Mouse (Mus musculus) right cerebral cortex, postnatal 4 days (tissue): Measurements from ENCODE around the gene Ppm1d.

Experiments used
- DNase-seq: peaks from one replicate; pipeline ENCODE4 v3.0.0-alpha.2; 2022

Gene Ppm1d

DNA sequence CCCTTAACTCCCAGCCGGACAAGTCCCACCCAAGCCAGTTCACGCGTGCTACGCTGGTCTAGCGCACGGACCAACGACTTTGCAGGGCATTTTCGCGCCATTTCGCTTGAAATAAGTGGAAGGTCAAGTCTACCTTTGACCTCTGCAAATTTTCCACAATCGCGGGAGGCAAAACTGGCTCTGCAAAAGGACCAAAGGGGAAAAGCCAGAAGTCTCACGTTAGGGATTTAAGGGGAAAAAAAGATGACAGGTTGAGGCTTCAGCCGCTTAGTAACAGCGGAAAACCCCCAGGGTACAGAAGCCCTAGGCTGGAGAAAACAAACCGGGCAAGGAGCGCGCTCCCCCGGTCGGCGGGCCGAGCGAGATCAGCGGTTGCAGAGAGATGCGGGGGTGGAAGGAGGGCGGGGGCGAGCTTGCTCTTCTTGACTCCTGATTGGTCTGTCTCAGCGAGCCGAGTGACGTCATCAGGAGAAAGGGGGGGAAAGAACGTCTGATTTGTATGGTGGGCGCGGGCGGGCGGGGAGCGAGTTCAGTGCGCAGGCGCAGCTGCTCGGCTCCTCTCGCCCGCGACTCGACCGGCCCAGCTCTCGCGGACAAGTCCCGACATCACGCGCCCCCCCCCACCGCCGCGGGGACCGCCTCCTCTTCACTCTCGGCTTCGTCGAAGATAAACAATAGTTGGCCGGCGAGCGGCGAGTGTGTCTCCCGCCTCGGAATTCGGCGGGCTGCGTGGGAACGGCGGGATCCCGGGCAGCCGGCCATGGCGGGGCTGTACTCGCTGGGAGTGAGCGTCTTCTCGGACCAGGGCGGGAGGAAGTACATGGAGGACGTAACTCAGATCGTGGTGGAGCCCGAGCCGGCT lies at the start of gene Ppm1d:
Gene Ppm1d, plus strand, starts transcription at position 532 of the 862 bp plus-strand sequence.
- peak; percentile 99 for DNase-seq

DNA sequence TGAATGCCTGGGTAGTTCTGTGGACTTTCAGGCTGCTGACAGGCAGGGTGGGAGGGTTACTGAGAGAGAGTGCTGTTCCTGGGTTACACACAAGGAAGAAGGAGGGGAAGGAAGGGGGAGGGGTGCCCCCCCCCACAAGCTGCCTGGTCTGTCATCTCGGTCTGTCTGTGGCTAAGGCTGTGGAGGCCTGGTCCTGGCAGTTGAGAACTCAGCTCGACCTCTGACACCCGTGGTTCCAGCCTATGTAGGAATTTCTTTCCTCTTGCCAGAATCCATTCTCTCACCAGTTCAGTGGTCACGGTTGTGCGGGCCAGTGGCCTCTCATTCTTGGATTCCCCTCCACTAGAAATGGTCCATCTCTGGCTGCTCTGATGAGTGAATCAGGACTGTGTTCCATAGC lies 46.4 kb upstream of the Ppm1d start:
- DNase-seq = no peak

DNA sequence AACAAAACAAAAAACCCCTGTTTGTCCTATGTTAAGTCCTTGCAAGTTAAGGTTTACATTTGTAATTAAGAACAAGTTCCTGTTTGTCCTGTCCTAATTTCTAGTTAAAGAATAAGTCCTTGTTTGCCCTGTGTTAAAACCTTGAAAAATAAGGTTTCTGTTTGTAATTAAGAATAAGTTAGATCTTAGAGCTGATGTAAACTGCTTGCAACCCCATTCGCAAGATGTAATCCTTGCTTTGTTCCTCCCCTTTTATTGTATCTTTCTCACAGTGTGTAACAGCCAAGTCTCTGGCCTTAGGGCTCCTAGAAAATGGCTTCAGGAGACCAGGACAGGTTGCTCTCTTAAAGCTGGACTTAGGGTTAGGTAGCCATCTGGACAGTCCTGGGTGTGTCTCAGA lies 43.7 kb upstream of the Ppm1d start:
- DNase-seq = no peak

DNA sequence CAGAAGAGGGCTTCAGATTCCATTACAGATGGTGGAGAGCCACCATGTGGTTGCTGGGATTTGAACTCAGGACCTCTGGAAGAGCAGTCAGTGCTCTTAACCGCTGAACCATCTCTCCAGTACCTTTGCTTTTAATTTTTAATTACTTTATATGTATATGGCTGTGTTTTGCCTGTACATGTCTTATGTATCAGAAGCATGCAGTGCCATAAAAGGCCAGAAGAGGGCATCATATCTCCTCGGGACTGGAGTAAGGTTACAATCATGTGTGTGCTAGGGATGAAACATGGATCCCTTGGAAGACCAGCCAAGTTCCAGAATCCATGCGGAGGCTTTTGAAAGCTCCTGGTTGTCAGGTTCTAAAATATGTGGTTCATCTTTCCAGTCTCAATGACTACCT lies 40.4 kb upstream of the Ppm1d start:
- DNase-seq = peak; percentile 12

DNA sequence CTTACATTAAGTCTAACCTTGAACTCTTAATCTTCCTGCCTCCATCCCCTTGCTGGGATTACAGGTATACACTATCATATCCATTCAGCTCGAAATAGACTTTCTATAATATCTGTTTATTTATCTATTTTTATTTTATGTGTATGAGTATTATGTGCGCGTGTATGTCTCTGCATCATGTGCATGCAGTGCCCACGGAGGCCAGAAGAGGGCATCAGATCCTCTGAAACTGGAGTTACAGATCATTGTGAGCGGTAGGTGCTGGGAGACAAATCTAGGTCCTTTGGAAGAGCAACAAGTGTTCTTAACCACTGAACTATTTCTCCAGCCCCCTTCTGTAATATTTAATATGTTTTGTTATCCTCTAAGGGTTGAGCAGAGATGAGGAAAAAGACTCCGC lies 37.7 kb upstream of the Ppm1d start:
- DNase-seq = no peak

DNA sequence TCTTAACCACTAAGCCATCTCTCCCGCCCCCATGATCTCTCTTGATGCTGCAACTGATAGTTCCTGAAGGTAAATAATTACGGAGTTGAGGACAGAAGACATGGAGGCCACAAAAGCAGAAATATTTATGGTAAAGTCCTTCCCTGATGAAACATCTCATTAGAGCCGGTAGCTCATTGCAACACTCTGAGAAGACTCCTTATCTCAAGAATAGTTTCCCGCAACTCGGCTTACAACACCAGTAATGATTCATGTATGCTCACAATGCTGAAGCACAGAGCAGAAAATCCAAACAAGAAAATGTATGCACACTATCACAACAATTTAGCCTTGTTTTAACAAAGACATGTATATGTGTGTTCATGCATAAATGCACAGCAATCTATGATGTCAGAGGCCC lies 35.9 kb upstream of the Ppm1d start:
- no peak for DNase-seq

DNA sequence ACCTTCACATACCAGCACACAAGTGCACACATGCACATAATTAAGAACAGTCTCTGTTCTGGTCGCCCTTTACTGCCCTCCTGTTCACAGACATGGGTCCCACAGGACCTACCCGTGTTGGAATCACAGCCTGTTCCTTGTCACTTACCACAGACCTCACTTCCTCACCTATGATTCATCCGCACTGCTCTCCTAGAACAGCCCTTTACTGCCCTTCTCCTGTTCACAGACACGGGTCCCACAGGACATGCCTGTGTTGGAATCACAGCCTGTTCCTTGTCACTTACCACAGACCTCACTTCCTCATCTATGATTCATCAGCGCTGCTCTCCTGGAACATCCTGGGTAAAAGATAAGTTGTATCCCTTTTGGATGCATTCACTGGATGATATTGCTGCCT lies 33.4 kb upstream of the Ppm1d start:
- DNase-seq = no peak

DNA sequence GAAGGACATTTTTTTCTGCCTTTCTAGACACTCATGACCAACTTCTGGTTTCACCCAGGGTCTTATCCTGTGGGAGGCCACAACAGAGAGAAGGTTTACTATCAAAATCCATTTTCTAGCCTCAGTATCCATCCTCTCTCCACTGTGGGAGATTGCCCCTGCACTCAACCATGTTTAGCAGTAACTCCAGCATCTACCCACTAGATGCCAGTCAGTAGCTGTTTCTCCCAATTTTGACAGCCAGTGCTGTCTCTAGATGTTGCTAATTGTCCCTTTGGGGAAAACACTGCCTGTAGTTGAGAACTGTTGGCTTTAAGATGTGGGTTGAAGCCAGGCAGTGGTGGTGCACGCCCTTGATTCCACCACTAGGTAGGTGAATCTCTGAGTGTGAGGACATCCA lies 32.9 kb upstream of the Ppm1d start:
- DNase-seq = no peak

DNA sequence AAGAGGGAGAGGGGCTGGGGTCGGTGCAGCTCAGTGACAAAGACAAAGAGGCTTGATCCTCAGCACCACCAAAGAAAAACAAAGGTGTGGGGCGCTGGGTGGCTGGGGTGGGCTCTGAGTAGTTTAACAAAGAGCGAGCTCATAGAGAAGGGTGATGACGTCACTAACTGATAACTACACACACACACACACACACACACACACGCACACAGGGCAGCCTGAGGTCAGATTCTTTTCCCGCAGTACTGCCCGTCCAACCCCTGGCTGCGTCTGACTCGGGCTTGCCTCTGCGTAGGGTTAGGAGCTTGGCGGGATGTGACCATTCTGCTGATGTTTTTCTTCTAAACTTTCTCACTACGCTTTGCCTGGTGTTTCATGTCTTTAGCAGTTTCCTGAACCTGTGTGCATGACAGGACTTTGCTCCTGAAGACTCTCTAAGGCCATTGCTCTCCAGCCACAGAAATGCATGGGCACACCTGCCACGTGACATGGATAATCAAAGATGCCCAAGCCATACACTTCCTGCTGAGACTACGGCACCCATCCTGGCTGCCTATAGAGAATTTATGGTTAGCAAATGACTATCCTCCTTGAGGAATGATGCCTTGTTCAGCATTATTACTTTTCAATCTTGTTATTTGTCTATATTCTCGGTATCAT lies 29.7 kb upstream of the Ppm1d start:
- no peak for DNase-seq

DNA sequence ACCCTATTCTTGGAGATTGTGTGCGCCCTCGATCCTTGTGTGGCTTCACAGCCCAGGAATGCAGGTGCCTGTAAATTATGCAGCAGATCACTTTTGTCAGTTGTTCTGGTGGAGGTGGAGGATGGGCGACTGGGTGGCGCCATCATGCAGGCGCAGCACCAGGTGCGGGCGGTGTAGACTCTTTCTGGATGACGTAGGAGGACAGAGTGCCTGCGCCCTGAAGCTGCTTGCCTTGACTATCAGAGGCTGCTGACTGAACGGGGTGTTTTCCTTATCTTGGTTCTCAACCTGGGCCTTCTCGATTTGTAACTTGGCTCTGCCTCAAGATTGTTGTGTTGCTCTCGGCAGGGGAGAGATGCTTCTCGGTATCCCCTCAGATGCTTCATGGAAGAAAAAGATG lies 13.1 kb upstream of the Ppm1d start:
- DNase-seq = no peak

DNA sequence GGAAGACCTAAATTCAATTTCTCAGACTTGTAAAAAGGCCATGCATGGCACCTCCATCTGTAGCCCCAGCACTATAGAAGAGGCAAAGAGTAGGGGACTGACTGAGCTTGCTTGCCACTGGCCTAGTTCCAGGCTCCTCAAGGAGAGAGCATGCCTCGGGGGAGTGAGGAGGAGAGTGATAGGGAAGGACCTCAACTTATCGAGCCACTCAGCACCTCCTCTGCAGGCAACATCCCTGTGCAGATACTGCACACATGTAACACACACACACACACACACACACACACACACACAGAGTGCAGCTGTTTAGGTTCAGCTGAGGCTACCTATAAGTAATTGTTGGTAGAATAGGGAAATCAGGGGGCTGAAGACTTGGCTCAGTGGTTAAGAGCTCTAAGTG lies 11.2 kb upstream of the Ppm1d start:
- DNase-seq = no peak

DNA sequence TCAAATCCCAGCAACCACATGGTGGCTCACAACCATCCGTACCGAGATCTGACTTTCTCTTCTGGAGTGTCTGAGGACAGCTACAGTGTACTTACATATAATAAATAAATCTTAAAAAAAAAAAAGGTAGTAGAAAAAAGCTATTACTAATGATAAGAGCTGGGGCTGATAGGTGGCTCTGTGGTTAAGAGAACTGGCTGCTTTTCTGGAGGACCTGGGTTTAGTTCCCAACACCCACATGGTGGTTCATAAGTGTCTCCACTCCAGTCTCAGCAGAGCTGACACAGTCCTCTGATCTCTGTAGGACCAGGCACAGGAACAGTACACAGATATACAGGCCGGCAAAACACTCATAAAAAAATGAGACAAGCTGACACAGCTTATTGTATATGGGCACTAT lies 9.9 kb upstream of the Ppm1d start:
- DNase-seq = no peak

DNA sequence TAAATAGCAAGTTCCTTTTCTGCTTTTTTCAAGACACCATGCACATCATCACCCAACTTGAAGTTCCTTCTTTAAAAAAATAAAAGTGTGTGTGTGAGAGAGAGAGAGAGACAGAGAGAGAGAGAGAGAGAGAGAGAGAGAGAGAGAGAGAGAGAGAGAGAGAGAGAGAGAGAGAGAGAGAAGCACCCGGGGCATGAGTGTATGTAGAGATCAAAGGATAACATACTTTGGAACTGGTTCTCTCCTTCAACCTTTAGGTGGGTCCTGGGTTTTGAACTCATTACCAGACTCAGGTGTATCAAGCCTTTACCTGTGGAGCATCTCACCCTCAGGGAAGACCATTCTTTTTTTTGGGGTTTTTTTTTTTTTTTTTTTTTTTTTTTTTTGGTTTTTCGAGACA lies 9.2 kb upstream of the Ppm1d start:
- DNase-seq = no peak

DNA sequence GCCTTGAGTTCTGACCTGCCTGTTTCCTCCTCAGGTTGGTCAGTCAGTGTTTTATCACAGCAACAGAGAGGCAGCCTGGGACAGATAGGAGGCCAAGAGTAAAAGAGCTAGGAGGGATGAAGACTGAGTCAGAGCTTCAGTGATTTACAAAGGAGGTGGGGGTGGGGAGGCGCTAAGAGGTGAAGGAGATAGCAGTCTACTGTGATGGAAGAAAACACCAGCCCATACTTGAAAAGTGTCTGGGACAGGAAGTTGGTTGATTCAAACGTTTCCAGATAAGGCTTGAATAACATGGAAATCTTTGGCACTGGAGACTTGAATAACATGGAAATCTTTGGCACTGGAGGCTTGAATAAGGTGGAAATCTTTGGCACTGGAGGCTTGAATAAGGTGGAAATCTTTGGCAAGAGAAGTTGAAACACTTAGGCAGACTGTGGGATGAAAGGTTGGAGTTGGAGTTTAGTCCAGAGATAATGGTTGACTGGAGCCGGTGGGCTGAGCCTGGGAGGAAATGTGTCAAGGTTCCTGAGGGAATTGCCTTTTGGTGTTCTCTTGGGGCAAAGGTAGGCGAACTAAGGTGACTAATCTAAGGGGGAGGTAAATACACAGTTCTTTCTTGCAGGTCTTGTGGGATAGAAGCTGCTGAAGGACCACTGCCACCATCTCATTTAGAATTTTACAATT lies 4.3 kb upstream of the Ppm1d start:
- no peak for DNase-seq

DNA sequence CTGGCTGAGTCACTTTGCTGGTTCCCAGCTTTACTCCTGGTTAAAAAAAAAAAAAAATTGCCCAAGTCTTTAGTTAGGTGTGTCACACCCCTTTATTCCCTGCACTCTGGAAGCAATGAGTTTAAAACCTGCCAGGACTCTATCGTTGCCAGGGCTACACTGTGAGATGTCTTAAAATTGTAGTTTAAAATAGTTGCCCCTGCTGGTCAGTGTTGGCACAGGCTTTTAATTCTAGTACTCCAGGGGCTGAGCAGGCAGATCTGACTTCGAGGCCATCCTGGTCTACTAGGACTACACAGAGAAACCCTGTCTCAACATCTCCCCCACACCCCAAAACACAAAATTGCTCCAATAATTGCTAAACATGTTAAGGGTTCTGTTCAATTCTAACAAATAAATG lies 2.2 kb upstream of the Ppm1d start:
- no peak for DNase-seq

DNA sequence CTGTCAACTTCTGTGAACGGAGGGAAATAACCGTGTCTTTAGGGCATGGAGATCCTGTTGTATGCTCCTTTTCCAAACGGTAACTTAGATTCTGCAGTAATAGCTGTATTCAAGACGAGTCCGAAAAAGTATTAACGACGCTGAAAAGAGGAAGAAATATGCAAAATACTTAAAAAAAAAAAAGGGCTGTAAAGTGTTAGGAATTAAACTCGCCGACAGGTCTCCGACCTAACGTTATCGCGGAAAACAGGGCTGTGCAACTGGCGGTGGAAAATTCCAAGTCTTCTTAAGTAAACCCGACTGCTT lies 684 bp upstream of the Ppm1d start:
- DNase-seq = no peak

DNA sequence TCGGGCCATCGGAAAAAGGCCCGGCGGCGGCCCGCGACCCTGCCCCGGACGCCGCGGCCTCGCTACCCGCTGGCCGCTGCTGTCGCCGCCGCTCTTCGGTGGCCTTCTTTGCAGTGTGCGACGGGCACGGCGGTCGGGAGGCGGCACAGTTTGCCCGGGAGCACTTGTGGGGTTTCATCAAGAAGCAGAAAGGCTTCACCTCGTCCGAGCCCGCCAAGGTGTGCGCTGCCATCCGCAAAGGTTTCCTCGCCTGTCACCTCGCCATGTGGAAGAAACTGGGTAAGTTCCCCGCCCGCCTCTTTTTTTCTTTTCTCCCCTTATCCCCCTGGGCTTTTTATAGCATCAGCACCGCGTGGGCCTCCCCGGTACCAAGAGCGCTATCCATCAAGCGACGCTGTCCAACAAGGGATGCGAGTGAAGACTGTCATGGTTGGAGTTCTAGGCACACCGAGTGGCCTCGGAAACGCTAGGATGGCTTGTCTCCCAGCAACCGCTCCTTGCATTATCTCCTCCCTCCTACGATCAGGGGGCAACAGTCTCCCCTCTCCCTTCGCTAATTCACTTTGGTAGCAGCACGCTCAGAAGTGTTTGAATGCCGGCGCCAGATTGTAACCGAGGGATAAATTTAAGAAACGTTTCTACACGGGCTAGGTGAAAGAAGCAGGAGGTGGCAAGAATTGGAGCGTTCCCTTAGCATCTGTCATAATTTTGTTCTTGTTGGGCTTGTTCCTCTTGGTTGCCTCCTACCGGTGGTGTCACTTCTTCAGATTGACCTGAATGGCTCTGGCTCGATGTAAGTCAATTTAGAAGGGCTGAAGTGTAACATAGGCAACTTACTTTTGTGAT lies 824 bp downstream of the Ppm1d start:
- DNase-seq = peak; percentile 26

DNA sequence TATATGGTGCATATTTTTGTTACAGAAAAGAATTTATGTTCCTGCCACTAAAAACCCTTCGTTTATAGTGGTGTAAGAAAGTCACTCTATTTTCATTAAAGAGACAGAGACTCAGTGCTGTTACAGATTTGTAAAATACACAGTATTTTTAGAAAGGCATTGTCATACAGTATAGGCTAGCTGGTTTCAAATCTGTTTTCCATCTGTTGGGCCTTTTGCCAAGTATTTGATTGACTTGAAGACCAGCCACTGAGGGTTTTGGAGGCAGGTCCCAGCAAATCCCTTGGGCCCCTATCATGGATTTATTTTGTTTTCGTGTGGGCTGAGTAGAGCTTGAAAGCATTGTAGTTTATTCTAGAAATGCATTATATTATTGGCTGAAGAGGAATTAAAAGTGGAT lies 1.8 kb downstream of the Ppm1d start:
- peak; percentile 6 for DNase-seq

DNA sequence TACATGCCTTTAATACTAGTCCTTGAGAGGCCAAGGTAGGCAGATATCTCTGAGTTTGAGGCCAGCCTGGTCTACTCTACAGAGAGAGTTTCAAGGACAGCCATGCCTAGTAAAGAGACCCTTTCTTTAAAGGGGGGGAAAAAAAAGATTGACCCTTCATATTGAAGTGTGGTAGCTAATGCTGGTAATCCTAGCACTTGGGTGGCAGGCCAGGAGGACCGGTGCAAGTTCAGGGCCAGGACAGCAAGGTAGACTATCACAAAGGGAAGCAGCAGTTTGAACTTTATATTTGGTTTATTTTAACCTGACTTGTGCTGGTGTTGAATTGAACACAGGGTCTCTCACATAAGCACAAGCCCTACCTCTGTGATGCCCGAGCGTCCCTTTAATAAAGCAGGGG lies 2.3 kb downstream of the Ppm1d start:
- no peak for DNase-seq

DNA sequence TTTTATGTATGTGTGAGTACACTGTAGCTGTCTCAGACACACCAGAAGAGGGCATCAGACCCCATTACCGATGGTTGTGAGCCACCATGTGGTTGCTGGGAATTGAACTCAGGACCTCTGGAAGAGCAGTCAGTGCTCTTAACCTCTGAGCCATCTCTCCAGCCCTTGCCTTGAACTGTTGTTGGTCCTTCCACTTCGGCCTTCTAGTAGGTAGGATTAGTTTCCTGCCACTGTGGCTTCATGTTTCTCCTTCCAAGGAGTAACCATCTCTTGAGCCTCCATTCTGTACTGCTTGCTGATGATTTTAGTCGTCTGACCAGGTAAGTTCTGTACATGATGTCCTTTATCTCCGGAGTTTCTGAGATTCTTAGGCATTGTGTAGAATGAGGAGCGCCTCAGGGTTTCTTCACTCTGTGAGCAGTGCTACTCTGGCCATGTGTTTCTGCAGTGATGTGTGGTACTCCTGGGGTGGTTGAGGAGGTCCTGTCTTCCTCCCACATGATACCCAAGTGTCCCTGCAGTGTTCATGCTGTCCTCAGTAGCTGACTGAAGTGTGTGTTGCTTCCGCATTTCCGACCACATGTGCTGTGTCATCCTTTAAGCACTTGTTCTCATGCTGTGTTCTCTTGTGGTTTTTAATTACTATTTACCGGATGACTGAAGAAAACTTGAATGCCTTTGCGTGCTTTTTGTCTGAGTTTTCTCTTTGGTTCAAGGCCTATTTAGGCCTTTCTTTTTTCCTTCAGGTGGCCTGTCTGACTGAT lies 12.7 kb downstream of the Ppm1d start:
- no peak for DNase-seq

DNA sequence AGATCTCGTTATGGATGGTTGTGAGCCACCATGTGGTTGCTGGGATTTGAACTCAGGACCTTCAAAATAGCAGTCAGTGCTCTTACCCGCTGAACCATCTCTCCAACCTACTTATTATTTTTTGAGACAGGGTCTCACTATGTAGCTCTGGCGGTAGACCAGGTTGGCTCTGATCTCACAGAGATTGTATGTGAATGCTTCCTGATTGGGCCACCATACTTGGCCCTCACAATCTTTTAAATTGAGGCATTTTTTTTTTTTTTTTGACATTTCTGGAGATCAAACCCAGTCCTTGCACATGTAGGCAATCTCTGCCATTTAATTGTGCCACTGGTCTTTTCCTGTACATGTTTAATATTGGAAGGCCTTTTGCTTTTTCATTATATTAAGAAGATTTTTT lies 17.7 kb downstream of the Ppm1d start:
- no peak for DNase-seq

DNA sequence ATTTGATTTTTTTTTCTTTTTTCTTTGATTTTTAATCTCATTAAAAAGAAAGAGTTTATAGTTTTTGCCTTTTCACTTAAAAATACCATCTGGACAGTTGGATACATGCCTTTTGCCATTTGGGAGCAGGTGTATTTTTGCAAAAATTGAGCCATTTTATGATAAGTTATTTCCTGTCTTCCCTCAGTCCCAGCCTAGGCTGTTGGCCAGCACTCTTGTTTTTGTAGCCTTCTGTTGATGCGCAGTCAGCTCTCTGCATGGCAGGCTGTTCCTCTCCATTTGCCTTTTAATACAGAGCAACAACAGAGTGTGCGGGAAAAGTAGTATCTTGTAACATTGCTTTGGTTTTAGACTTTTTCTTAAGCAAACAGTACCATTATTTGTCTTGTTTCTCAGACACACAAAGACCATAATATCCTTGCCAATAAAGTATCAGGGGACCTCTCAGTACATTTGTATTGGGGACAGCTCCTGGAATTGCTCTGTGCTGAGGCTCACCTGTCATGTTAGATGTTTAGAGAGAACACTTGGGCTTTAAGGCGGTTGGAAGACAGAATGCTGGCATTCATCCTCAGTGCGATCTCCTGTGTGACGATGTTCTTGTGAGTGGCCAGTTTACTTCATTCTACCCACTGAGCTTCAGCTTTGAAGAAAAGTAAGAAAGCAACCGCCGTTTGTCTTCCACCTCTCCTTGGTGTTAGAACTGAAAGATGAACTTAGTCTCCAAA lies 18.3 kb downstream of the Ppm1d start:
- peak; percentile 27 for DNase-seq
